Mouse (Mus musculus): Measurements from ENCODE around the gene Hpn.

The Hpn gene

GRCm38 (mm10) chr7:31110861-31111385 is 4.2 kb downstream of the Hpn start:
- DNase-seq (ENCODE audit: low spot score), result no peak

DNA sequence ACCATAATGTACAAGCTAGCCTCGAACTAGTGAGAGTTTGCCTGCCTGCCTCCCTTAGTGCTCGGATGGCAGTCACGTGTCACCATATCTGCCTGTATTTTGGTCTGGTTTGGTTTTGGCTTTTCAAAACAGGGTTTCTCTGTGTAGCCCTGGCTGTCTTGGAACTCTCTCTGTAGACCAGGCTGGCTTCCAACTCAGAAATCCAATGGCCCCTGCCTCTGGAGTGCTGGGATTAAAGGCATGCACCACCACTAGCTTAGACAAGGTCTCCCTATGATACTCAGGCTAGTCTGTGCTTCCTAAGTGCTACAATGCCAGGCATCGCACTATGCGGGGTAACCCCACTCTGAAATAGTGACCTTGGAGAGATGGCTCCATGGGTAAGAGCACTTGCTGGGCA is 5.3 kb downstream of the Hpn start:
- no peak for DNase-seq (ENCODE audit: low spot score)

GRCm38 (mm10) chr7:31109091-31109490 is 6.0 kb downstream of the Hpn start:
- no peak for DNase-seq (ENCODE audit: low spot score)

- DNase-seq (ENCODE audit: low spot score), result no peak
These were observed 7.3 kb downstream of the Hpn start for GRCm38 (mm10) chr7:31107781-31108180.

- no peak for DNase-seq (ENCODE audit: low spot score)
These were observed 8.9 kb downstream of the Hpn start for GRCm38 (mm10) chr7:31106166-31106565.

- peak; percentile 52 for DNase-seq (ENCODE audit: low spot score)
These were observed 9.9 kb downstream of the Hpn start for GRCm38 (mm10) chr7:31105061-31105768.

DNA sequence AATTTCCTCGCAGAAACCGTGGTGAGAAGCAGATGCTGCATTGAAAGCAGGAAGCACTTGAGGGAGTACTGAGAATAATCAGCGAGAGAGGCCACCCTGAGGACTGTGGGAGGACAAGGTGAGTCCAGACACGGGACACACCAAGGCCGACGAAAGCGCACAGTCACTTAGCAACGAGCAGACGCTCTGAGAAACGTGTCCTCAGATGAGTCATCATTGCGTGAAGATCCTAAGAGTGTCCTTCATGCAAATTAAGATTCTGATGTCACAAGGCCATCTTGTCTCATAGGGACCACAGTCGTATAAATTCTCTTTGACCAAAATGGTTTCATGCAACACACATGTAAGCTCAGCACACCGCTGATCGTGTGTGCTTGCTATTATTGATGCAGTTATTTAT is 14.3 kb downstream of the Hpn start:
- no peak for DNase-seq (ENCODE audit: low spot score)

GRCm38 (mm10) chr7:31099612-31099982 is 15.5 kb downstream of the Hpn start:
- no peak for DNase-seq (ENCODE audit: low spot score)

GRCm38 (mm10) chr7:31098697-31099611 is 16.1 kb downstream of the Hpn start:
- no peak for DNase-seq (ENCODE audit: low spot score)

GRCm38 (mm10) chr7:31097583-31098248 is 17.4 kb downstream of the Hpn start:
- DNase-seq (ENCODE audit: low spot score), result peak; percentile 96

DNA sequence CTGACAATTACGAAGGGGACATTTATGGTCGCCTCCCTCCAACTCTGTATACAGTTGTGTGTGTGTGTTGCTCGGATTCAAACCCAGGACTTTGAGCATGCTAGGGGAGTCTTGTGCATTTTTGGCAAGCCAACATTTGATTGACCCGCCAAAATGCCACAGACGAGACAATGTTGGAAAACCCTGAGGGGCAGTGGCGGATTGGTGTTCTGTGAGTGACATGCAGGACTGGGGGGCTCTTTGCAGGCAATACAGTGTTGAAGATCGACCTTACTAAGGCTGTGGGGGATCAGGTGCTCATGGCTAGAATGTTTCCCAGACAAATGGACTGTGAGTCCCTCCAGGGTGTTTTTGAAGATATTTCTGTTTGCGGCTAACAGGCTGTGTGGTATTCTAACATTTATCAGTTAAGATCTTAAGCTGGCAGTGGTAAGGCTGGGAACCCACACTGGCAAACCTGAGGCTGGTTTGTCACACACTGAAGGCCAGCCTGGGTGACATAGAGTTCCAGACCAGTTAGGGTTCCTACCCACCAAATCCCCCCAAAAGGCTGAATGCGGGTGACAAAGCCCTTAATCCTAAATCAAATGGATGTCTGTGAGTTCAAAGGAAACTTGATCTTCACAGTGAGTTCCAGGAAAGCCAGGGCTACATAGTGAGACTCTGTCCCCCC is 18.1 kb downstream of the Hpn start:
- DNase-seq (ENCODE audit: low spot score), result no peak

DNA sequence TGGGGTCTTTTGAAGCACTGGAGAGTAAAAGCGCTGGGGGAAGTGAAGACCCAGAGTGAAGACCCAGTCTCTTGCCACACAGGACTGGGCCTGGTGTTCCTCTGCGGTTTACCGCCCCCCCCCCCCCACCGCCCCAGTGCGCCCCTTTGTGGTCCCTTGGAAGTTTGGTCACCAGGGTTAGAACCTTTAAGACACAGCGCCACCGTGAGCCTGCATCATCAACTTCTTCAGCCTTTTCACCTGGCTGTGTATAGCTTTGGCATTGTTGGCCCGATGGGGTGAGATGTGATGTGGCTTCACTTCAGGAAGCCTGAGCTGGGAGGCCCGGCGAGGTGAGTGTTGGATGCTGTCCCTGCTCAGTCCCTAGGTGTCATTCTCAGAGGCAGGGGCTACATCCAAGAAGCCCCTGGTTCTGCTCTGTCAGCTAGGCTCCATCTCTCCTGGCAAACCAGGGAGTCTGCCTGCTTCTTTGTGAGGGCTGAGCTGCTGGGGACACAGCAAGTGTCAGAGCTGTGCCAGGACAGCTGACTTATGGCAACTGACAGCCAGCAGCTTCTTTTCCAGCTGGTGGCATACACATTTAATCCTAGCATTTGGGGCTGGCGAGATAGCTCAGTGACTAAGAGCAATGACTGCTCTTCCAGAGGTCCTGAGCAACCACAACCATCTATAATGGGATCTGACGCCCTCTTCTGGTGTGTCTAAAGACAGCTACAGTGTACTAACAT is 20.2 kb downstream of the Hpn start:
- no peak for DNase-seq (ENCODE audit: low spot score)

DNA sequence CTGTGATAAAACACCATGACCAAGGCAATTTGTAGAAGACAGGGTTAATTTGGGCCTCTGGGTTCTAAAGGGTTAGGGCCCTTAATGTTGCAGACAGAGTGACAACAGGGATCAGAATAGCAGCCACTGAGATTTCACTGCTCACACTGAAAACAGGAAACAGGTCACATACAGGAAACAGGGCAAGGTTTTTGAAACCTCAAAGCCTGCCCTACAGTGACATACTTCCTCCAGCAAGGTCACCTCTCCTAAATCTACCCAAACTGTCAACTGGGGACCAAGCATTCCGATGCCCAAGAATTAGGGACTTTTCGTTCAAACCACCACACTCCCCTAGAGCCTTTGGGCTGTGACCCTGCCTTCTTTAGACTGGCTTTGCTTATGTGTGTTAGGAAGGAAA is 25.4 kb downstream of the Hpn start:
- DNase-seq (ENCODE audit: low spot score), result no peak

- DNase-seq (ENCODE audit: low spot score), result no peak
These were observed 26.9 kb downstream of the Hpn start for GRCm38 (mm10) chr7:31088206-31088605.

DNA sequence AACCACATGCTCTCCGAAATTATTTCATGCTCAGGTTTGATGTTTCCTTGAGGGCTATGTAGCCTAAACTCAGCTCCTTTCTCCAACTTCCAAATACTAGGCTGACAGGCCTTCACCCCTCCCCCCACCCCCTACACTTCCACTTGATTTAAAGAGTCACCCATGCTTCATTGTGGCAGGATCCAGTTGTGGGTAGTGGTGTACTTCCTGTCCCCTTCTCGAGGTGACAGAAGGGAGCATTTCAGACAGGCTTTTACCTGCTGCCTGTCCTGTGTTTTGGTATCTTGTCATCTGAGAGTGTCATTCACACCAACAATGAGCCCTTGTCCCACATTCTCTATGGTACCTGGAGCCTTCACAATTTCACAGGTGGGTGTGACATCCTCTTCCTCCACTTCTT is 27.8 kb downstream of the Hpn start:
- no peak for DNase-seq (ENCODE audit: low spot score)

DNA sequence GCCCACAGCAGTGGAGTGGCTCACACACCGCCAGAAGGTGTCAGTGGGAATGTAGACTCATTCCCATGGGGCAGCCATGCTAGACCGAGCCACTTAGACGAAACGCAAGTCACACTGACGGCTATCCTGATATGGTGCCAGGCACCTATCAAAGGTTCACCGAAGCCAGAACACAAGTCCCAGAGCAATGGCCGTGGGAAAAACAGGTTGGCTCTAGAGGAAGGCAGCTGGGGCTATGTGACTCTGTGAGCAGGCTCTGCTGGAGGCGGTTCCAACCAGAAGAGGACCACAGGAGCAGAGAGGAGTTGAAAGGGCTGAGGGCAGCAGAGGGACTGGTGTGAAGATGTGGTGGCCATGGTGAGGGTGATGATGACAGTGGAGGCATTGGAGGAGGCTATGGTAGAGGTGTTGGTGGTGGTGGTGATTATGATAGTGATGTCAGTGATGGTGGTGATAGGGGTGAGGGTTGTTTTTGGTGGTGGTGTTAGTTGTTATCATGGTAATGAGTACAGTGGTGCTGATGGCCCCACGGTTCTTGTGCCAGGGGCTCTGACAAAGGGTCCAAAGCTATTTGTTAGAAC is 28.8 kb downstream of the Hpn start:
- no peak for DNase-seq (ENCODE audit: low spot score)

DNA sequence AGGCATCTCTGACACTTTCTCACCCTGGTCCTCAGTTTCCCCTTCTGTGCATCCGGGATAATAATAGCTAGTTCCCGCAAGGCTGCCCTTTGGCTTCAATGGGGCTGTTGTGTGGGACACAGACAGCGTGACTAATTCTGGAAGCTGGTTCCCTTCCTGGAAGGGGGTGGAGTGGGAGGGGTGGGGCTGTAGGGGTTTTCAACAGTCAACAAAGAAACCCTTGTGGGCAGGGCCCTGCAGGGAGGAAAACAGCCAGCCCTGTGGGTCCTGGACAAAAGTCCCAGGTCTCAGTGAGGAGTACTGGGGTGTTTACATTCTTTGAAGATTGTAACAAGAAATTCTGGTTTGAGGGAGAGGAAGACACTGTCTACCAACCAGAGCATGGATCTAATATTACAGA is 29.9 kb downstream of the Hpn start:
- DNase-seq (ENCODE audit: low spot score), result no peak

DNA sequence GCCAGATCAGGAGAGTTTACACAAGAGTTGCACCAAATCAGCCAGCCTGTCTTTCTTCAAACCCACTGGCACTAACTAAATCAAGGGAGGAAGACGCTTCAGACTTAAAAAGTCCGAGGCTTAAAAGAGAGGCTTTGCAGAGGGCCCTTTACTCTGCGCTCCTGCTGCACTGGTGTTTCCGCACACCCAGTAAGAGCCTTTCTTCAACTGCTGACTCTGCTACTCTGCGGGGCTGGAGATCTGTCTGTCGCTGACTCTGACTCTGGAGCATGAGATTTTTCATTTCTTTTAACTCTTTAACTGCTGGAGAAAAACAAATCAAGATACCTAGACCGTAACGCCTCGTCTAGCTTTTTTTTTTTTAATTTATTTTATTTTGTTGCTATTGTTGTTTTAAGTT is 30.9 kb downstream of the Hpn start:
- DNase-seq (ENCODE audit: low spot score), result no peak

DNA sequence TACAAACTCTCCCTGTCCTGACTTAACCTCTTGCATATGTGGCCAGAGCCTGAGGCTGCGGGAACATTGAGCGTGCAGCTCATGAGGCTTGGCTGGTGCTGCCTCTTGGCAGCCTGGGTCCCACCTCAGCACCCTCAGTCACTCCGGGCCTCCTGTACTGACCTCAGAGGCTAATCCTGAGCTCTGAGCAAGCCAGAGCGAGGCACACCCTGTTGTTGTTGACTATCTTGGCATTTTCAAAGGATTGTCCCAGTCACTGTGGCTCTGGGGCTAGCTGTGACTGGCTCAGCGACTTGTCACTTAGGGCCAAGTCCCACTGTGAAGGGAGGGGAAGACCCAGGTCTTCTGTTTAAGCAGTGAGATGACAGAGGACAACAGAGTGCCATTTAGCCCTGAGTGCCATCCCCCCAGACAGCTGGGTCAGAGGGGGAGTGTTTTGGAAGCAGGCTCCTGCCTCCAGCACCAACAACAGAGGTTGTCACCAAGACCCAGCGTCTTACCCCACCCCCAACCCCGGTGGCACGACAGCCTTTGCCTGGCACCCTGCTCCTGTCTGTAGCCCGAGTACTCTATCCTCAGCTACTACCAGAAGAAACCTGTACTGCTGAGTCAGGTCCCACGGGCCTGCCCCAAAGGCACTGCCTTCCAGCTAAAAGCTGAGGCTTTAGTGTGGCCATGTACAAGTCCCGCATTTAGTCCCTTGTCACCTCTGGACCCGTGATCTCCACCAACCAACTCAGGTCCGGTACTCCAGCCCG is 32.1 kb downstream of the Hpn start:
- DNase-seq (ENCODE audit: low spot score), result peak; percentile 42

DNA sequence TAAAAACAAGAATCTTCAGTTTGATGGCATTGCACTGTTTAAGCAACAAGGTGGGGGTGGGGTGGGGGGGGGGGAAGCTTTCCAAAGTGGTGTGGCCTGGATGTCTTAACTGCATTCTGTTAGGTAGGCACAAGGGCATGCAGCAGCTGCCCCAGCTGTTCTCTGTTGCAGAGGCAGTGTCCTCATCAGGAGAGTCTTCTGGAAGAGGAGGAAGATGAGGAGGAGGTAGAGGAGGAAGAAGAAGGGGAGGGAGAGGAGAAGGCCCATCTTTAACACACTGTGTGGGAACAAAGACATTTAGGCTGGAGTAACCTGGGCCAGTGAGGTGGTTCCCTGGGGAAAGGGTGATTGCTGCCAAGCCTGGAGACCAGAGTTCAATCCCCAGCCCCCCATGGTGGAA is 33.0 kb downstream of the Hpn start:
- DNase-seq (ENCODE audit: low spot score), result no peak
